13 mouse cellular contexts compared by ENCODE assay signal in genomic region chr4:13093234-13093899, GRCm38 (mm10).
DNase-seq lines count a peak whose midpoint lies in the region; ATAC-seq and TF ChIP-seq lines count a peak whose summit lies in the region.
"Had no signal": no experiment of that assay in that cellular context is flagged by ENCODE, and none has a peak within 500 bp of the region (broad histone marks: within the 10 kb centered on the region; RNA-seq: fewer than 3 reads in every experiment).

No protein-coding gene starts in this region.

- 28% methylated on average over 8 of the region's 8 CpGs for WGBS in heart, embryonic 14.5 days
- WGBS in embryonic facial prominence, embryonic 10.5 days = 29% methylated on average over 8 of the region's 8 CpGs
- whole genome bisulfite sequencing in limb, embryonic 12.5 days = 15% methylated on average over 8 of the region's 8 CpGs

- peak overlapping the region; percentile 67 to 85 for H3K27ac ChIP-seq in heart, embryonic 14.5 days (replicated peaks in 1 of 2; ENCODE audit: control insufficient read depth in 1 of 2, insufficient read depth in 1 of 2, low read depth in 2 of 2, low read length in 2 of 2)
- H3K27ac ChIP-seq in ES-E14 (ENCODE audit: insufficient read depth, low read depth, low read length, poor library complexity, severe bottlenecking) = peak overlapping the region; percentile 33; the same call in 1 of the 2 replicates
- peak overlapping the region; percentile 69 for H3K27ac ChIP-seq in embryonic facial prominence, embryonic 10.5 days (replicated peaks)
- H3K27ac ChIP-seq in limb, embryonic 12.5 days = peak overlapping the region; percentile 69
- H3K27ac ChIP-seq: kidney, postnatal 0 days had no signal

- no peak for DNase-seq in heart, postnatal 36 days
- no peak for DNase-seq in ES-E14 (ENCODE audit: low read depth, low spot score)
- peak; percentile 89 for DNase-seq in embryonic facial prominence, embryonic 10.5 days (ENCODE audit: low spot score)
- DNase-seq in cerebellum, postnatal 10 days = no peak
- DNase-seq in thymus, postnatal 36 days = no peak
- no peak for DNase-seq in gastrocnemius, postnatal 10 days
- DNase-seq: adrenal gland, postnatal 10 days; cerebellum, adult 2 months; left cerebral cortex, postnatal 4 days had no signal

- no peaks in the 10 kb centered on the region for H3K9me3 ChIP-seq in heart, embryonic 14.5 days (ENCODE audit: control insufficient read depth, low read length)
- H3K9me3 ChIP-seq in ES-E14 (ENCODE audit: control insufficient read depth, insufficient read depth, low read depth, low read length) = no peaks in the 10 kb centered on the region
- H3K9me3 ChIP-seq in embryonic facial prominence, embryonic 10.5 days = no peaks in the 10 kb centered on the region
- H3K9me3 ChIP-seq in limb, embryonic 12.5 days = no peaks in the 10 kb centered on the region
- H3K9me3 ChIP-seq: megakaryocyte, embryonic 14.5 days had no signal

- ATAC-seq in heart, embryonic 14.5 days (ENCODE audit: insufficient number of reproducible peaks, insufficient read depth, low FRiP score, low read depth) = no peak
- ATAC-seq in limb, embryonic 12.5 days (ENCODE audit: insufficient number of reproducible peaks, insufficient read depth, low FRiP score, low TSS enrichment, low read depth) = peak; percentile 91

- H3K4me1 ChIP-seq in heart, embryonic 14.5 days (ENCODE audit: control insufficient read depth in 2 of 2, insufficient read depth in 2 of 2, low read length in 2 of 2) = peaks cover 2 to 9% of the 10 kb centered on the region in 2 experiments; a peak in 3 of 4 replicates
- peaks cover 4 to 11% of the 10 kb centered on the region in 2 experiments; a peak in 3 of 4 replicates for H3K4me1 ChIP-seq in ES-E14 (ENCODE audit: control insufficient read depth in 2 of 2, insufficient read depth in 2 of 2, low read length in 2 of 2, poor library complexity in 1 of 2)
- peaks cover 38% of the 10 kb centered on the region for H3K4me1 ChIP-seq in embryonic facial prominence, embryonic 10.5 days
- peaks cover 31% of the 10 kb centered on the region for H3K4me1 ChIP-seq in limb, embryonic 12.5 days (replicated peaks)
- H3K4me1 ChIP-seq: megakaryocyte, embryonic 14.5 days had no signal

- H3K9ac ChIP-seq in heart, embryonic 14.5 days (ENCODE audit: low read length) = peak overlapping the region; percentile 22; the same call in 1 of the 2 replicates
- no peak overlapping the region for H3K9ac ChIP-seq in ES-E14 (ENCODE audit: insufficient read depth, low read depth, low read length, poor library complexity, severe bottlenecking)
- no peak overlapping the region for H3K9ac ChIP-seq in limb, embryonic 12.5 days (replicated peaks)

- no peak overlapping the region for H3K4me3 ChIP-seq in heart, embryonic 14.5 days (ENCODE audit: control insufficient read depth in 1 of 2, insufficient read depth in 1 of 2, low read depth in 1 of 2, low read length in 2 of 2)
- no peak overlapping the region for H3K4me3 ChIP-seq in ES-E14 (ENCODE audit: insufficient read depth in 1 of 2, low read depth in 1 of 2, low read length in 2 of 2, poor library complexity in 1 of 2, severe bottlenecking in 1 of 2)
- no peak overlapping the region for H3K4me3 ChIP-seq in embryonic facial prominence, embryonic 10.5 days
- H3K4me3 ChIP-seq in limb, embryonic 12.5 days (replicated peaks) = no peak overlapping the region
- H3K4me3 ChIP-seq: megakaryocyte, embryonic 14.5 days had no signal

- H3K36me3 ChIP-seq in heart, embryonic 14.5 days (ENCODE audit: control insufficient read depth, insufficient read depth, low read length) = no peaks in the 10 kb centered on the region
- H3K36me3 ChIP-seq in ES-E14 (ENCODE audit: control insufficient read depth, insufficient read depth, low read length, poor library complexity, severe bottlenecking) = no peaks in the 10 kb centered on the region
- H3K36me3 ChIP-seq in embryonic facial prominence, embryonic 10.5 days (replicated peaks) = no peaks in the 10 kb centered on the region
- H3K36me3 ChIP-seq in limb, embryonic 12.5 days = no peaks in the 10 kb centered on the region

- intact Hi-C loops in heart, postnatal 36 days (cut with DNase I) = loop anchor here (10.0 kb wide), 1 partner anchor 559 kb away; no protein-coding TSS in a partner anchor

- in situ Hi-C loops in ES-E14 (cut with MboI; ENCODE audit: low sequenced_read_pairs in 2 of 2, unreplicated experiment in 2 of 2) = no loop called here

- H3K4me2 ChIP-seq in heart, embryonic 14.5 days (ENCODE audit: low read length) = no peak overlapping the region
- peak overlapping the region; percentile 27; the same call in 1 of the 2 replicates for H3K4me2 ChIP-seq in limb, embryonic 12.5 days

- H3K27me3 ChIP-seq in heart, embryonic 14.5 days (ENCODE audit: control insufficient read depth, insufficient read depth, low read length) = no peaks in the 10 kb centered on the region
- no peaks in the 10 kb centered on the region for H3K27me3 ChIP-seq in embryonic facial prominence, embryonic 10.5 days (replicated peaks; ENCODE audit: low read depth, poor library complexity, severe bottlenecking)
- no peaks in the 10 kb centered on the region for H3K27me3 ChIP-seq in limb, embryonic 12.5 days
- H3K27me3 ChIP-seq: megakaryocyte, embryonic 14.5 days had no signal

TF ChIP-seq in ES-E14, 5 proteins besides CTCF, POLR2A, EP300 and RAD21:
- TF ChIP-seq HCFC1 (IDR thresholded peaks at IDR 0.05; ENCODE audit: borderline replicate concordance, insufficient read depth, low read length) (no peak), ZNF384 (IDR thresholded peaks at IDR 0.05; ENCODE audit: low read depth, low read length) (no peak), MAFK (IDR thresholded peaks at IDR 0.05; ENCODE audit: insufficient read depth, low read depth, low read length) (no peak), ZC3H11A (IDR thresholded peaks at IDR 0.05; ENCODE audit: borderline replicate concordance, low read depth, low read length) (no peak), CHD2 (IDR thresholded peaks at IDR 0.05; ENCODE audit: low read depth, low read length) (no peak)
